Mouse (Mus musculus): ENCODE data around the gene Nav2. TPM values are rescaled to one million over a fixed set of nuclear protein-coding genes. Genes with fewer than 3 reads are reported as not detected.

The Nav2 gene
- total RNA-seq, 2 experiments from 2014 or later, result 60.0 to 64.1 TPM

- intact Hi-C loops (cut with DNase I), result no loop called here
- DNase-seq, result no peak
Measured at GRCm38 (mm10) chr7:48995171-48995570, 86.7 kb downstream of the Nav2 start.

DNA sequence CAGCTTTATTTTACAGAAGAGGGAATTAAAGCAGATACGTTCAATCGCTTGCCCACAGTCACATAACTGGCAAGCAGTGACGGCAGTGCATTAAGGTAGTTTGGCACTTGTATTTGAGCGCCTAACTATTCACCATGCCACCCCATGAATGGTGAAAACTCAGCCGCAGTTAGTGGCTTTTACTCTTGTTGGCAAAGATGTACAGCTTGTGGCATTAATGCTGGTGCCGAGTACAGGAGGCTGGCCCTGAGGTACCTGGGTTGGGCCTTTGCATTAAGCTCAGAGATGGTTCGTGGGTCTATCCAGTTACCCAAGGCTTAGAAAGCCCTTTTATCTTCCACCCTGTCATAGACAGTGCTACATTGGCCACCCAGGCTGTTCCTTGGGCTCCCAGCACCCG lies 87.2 kb downstream of the Nav2 start:
- intact Hi-C loops (cut with DNase I), result no loop called here
- DNase-seq, result no peak

DNA sequence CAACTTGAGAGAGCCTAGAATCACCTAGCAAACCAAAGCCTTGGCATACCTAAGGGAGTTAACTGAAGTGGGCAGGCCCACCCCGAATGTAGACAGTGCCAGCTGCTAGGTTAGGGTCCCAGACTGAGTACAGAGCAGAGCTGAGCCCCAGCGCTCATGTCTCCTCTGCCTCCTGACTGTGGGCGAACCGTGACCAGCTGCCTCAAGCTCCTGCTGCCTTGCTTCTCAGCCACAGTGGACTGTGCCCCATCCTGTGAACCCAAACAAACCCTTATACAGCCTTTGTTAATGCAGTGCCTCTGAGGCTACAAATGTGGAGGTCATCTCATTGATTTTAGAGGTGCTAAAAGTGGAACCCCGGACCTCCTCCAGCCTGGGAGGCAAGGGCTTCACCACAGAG lies 88.3 kb downstream of the Nav2 start:
- DNase-seq, result no peak
- intact Hi-C loops (cut with DNase I), result no loop called here

- intact Hi-C loops (cut with DNase I), result no loop called here
- DNase-seq, result no peak
Measured at GRCm38 (mm10) chr7:48998097-48998496, 89.6 kb downstream of the Nav2 start.

DNA sequence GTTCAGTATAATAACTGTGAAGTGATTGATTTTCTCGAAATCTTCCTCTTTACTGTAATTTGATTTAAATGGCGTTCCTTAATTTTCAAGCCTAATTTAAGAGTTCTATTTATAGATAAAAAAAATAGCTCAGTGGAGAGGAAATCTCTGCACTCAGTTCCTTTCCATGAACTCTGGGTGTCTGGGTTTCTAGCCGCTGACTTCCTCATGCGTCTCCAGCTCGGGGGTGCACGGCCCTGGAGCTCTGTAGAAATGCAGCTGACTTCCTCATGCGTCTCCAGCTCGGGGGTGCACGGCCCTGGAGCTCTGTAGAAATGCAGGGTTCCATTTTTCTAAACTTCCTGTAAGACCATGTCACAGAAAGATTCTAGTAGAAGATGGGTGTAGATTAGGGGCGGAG lies 90.1 kb downstream of the Nav2 start:
- intact Hi-C loops (cut with DNase I), result no loop called here
- no peak for DNase-seq

GRCm38 (mm10) chr7:49000816-49001215 lies 92.3 kb downstream of the Nav2 start:
- intact Hi-C loops (cut with DNase I), result no loop called here
- no peak for DNase-seq

- DNase-seq, result no peak
- intact Hi-C loops (cut with DNase I), result no loop called here
Measured at GRCm38 (mm10) chr7:49004402-49004801, 95.9 kb downstream of the Nav2 start.

DNA sequence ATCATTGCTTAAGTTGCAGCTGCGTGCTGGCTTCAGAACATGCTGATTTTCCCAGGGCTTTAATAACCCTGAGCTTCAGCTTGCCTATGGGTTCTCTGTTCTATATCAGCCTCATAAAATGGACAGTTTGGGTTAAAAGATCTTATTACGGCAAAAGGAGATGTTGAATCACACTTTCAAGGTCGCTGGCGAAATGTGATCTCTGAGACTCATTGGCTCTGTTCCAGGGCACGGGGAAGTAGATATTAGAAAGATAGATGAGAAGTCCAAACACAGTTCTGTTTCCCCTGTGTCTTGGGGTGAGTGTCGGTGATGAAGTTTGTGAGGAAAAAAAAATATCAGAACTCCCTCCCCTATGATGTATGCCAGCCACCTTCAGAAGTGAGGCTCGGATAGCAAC lies 98.4 kb downstream of the Nav2 start:
- DNase-seq, result no peak

GRCm38 (mm10) chr7:49010739-49011138 lies 102.2 kb downstream of the Nav2 start:
- intact Hi-C loops (cut with DNase I), result no loop called here
- no peak for DNase-seq

More for the DNA sequence above, 98.4 kb downstream of the Nav2 start:
- intact Hi-C loops (cut with DNase I), result no loop called here

- no peak for DNase-seq
- intact Hi-C loops (cut with DNase I), result no loop called here
Measured at GRCm38 (mm10) chr7:49012027-49012426, 103.5 kb downstream of the Nav2 start.

DNA sequence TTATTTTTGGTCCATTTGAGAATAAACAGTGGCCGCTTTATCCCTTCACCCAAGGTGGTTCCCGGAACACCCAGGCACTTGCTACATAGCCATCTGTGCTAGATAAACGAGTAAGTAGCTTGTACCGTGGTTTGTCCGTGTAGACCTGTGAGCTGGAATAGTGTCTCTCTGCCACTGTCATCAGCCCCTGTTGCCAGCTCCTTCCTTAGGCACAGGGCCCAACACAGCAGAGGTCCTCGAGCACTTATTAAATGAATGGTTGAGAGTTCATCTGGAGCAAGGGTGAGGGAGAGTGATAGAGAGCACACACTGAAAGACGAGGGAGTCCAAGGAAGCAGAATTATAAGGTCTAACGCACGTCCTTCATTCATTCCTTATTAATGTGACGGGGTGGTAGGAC lies 106.0 kb downstream of the Nav2 start:
- intact Hi-C loops (cut with DNase I), result no loop called here
- no peak for DNase-seq

GRCm38 (mm10) chr7:49015297-49015696 lies 106.8 kb downstream of the Nav2 start:
- no peak for DNase-seq

DNA sequence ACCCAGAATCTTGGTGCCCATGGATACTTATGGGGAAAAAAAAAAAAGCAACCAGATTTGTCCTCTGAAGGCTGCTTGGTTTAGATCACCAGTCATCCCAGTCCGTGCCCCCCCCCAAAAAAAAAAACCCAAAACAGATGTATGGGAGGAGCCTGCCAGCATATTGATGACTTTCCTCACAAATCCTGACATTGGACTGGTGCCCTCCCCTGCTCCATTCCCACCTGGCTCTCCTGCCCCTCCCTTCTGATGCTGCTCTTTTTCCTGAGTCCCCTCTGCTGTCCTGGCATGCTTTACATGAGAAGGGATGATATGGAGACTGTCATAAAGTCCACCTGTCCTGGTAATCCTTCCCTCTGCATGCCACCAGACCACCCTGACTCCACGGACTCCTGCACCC lies 107.6 kb downstream of the Nav2 start:
- intact Hi-C loops (cut with DNase I), result no loop called here
- no peak for DNase-seq

More at GRCm38 (mm10) chr7:49015297-49015696, 106.8 kb downstream of the Nav2 start:
- intact Hi-C loops (cut with DNase I), result no loop called here

DNA sequence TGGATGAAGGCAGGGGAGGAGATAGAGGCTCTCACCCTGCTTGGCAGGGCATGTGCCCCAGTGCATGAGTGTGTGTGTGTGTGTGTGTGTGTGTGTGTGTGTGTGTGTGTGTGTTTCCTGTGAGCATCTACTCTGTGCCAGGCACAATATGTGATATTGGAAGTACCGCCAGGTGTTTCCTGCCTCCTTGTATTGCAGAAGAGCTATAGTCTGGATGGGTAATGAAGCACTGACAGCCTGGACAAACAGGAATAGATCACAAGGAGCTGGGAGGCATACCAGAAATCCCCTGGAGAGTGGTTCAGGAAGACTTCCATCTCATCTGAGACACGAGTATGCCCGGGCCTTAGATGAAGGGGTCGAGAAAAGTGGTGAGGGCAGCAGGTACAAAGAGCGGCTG lies 109.3 kb downstream of the Nav2 start:
- DNase-seq, result no peak
- intact Hi-C loops (cut with DNase I), result no loop called here

DNA sequence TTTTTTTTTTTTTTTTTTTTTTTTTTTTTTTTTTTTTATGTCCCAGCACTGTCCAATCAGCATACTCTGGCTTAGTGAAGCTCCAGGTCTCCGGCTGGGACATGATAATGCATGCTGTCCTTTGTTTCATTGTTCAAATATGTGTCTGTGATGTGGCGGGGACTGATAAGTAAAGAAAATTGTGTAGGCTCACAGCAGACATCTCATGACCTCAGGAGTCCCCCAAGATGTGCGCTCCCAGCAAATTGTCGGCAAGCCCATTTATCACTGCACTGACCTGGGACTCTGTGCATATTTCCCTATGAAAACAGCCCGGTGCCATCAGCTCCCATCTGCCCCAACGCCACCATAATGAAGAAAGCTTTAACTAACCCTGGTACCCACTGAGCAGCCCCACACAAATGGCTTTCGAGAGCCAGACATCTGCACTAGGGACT lies 110.0 kb downstream of the Nav2 start:
- intact Hi-C loops (cut with DNase I), result no loop called here
- no peak for DNase-seq

DNA sequence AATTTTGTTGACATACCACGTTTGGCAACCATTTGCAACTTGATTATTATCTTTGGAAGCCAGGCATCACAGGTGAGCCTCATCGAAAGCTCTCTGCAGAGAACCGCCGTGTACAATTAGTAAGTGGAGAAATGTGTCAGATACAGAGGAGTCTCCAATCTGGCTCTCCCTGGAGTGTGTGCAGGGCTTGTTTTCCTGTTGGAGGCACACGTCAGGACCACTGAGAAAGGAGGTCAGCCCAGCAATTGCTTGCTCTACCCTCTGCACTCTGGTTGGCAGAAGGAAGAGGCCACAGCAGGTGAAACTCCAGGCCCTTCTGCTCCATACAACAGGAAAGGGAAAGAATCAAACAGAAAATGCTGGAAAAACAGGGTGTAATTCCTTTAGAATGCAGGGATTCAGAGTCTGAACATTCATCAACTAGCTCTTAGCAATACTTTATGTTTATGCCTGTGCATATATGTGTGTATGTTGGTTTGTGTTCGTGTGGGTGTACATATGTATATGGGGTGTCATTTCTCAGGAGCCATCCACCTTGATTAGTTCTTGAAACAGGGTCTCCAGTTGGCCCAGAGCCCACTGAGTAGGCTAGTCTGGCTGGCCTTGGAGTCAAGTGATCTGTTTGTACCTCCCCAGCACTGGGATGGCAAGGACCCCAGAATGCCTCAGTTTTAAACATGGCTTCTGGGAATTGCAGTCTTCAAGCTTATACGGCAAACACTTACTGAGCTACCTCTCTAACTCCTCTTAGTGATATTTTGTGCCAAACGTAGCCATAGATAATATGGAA lies 116.7 kb downstream of the Nav2 start:
- intact Hi-C loops (cut with DNase I), result no loop called here
- DNase-seq, result no peak

GRCm38 (mm10) chr7:49025991-49026390 lies 117.5 kb downstream of the Nav2 start:
- no peak for DNase-seq
- intact Hi-C loops (cut with DNase I), result no loop called here

DNA sequence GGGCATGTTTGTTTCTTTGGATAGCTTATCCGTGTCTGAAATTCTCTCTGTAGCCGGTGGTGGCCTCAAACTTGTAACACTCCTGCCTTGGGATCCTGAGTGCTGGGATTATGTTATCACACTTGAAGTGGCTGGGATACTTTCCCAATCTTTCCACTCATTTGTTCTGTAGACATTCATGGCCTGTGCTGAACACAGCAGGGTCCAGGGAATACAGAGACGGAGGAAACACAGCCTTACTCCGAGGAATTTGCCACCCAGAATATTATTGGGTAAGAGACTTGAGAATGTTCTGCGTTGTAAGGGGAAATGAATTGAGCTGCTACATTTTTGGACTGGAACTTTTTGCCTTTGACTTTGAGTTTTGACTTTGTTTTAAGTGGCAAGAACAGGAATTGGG lies 118.0 kb downstream of the Nav2 start:
- intact Hi-C loops (cut with DNase I), result no loop called here
- DNase-seq, result no peak

DNA sequence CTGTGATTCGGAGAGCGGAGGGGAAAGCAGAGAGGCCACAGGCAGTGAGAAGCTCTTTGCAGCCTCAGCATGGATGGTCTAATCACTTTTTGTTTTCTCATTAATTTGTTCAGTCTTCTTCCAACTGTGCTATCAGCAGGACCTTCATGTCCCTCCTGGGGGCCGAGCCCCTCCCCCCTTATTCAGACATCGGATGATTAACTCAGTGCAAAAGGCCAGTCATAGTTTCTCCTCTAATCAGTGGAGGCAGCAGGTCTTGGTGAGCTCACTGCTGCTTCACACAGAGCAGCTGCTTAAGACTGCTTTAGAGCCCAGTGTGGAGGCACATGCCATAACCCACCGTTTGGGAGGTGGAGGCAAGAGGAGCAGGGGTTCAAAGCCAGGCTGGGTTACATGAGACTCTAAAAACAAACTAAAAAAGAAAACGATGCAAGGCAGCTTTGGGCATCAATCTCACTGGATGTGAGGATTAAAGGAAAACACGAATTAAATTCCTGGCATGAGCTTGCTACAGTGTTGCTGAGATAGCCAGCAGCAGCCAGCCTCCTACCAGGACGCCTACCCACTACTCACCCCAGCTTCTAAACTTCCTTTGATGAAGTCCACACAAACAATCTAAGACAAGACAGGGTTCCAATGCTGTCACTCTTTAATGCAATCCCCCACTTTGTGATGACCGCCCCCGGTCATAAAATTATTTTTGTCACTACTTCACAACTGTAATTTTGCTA lies 120.9 kb downstream of the Nav2 start:
- intact Hi-C loops (cut with DNase I), result no loop called here

GRCm38 (mm10) chr7:49032216-49032615 lies 123.7 kb downstream of the Nav2 start:
- intact Hi-C loops (cut with DNase I), result no loop called here
- DNase-seq, result no peak

More for the DNA sequence above, 120.9 kb downstream of the Nav2 start:
- no peak for DNase-seq

GRCm38 (mm10) chr7:49034253-49034652 lies 125.7 kb downstream of the Nav2 start:
- intact Hi-C loops (cut with DNase I), result no loop called here

DNA sequence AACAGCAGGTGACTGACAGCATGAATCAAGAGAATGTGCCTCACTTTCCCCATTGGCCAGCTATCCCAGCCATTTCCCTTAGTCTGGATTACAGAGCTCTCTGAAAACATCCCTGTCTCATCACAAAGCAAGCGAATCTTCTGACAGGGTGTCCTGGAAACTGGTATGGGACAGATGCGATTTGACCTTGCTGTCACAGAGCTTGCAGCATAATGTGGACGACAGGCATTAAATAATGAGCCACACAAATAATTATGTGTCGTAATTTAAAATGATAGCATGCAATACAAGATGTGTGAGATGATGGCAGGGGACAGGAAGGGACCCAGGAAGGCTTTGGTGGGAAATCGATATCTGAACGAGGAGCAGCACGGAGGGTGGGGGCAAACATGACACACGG lies 131.6 kb downstream of the Nav2 start:
- DNase-seq, result no peak
- intact Hi-C loops (cut with DNase I), result no loop called here

More at GRCm38 (mm10) chr7:49034253-49034652, 125.7 kb downstream of the Nav2 start:
- DNase-seq, result no peak
